Mouse (Mus musculus) A20 (cell line): ENCODE measurements at regions not wholly inside any gene's neighbourhood (a gene's known extent, or its start where the extent isn't known, plus 50 kb on each side); places are given as distances from the start of the nearest gene placed in this dataset.
A peak's percentile ranks its signal among the peaks of the same experiment; 100 is the strongest.
"Not testable (repeated sequence)": the region's sequence is repeated elsewhere in the genome, so short reads cannot be mapped to it uniquely, and the experiment has no call there.

ENCODE experiments used
- DNase-seq: peaks from one replicate; pipeline ENCODE4 v3.0.0-alpha.2; 2011; ENCODE audit warnings: low read depth, low spot score

DNA sequence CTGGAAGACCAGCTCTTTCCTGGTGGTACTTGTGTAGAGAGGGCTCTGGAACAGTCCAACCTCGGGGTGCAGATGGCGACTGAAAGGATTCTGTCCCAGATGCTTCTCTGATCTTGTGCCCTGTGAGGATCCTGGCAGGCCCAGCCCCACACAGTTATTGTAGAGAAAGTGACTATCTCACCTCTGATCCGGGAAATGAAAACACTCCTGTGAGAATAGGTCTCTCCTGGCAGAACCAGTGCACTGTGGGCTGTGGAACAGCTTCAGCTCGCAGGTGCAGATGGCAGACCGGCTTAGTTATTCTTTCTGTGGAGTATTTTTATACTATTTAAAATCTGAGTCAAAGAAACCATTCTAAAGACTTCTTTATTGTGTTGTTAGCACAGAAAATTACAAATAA, 742.1 kb upstream of the Marcks start:
- no peak for DNase-seq

- no peak for DNase-seq
Observed at GRCm38 (mm10) chr10:37873925-37874324, 735.2 kb upstream of the Marcks start.

DNA sequence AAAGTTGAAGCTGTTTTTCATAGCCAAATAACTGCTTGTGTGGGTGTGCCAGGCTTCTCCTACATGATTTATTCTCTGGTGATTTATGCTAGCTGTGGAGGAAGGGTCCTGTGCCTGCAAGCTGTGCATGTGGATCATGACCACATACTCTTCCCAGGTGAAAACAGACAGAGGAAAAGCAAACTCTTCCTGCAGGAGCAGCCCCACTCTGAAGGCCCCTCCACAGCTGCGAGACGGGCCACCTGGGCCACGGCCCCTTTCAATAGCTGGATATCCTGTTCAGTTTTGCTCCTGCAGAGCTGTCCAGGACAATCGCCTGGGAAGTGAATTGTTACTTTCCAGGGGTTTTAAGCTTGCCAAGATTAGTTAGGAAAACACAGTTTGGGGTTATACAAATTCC, 722.3 kb upstream of the Marcks start:
- DNase-seq, result no peak

- no peak for DNase-seq
Observed at GRCm38 (mm10) chr10:37849291-37849846, 710.6 kb upstream of the Marcks start.

- no peak for DNase-seq
Observed at GRCm38 (mm10) chr10:37842820-37843219, 704.1 kb upstream of the Marcks start.

DNA sequence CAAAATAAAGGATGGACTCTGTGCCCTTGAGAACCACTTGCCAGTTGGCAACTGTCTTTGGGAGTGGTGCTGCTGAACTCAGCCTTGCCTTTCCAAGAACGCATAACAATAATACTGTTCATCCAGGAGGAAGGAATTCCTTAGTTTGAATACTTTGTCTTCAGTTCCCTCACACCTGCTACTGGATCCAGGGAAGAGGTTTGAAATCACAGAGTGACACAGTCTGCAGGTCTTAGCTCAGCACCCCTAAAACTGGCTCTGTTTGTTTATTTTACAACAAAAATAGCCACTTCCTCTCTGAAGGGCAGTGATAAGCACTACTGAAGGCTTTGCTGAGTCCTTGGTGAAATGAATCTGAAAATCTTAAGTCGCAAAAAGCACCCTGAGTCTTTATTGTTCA, 703.1 kb upstream of the Marcks start:
- peak; percentile 48 for DNase-seq

- no peak for DNase-seq
Observed at GRCm38 (mm10) chr10:37837721-37838120, 699.0 kb upstream of the Marcks start.

DNA sequence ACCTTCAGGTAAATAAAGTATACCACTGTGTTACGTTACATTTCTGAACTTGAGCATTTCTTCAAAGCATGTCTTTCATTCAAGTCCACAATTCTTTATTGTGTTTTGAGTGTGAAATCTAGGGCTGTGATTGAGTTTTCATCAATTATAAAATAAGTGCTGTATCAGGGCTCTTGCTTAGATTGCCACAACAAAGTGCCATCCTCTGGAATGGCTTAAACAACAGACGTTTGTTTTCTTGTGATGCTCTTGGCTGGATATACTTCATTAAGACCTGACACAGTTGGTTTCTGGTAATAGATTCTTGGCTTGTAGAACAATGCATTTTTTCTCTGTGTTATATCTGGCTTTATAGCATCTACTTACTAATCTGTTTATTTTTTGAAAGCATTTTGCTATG, 674.3 kb upstream of the Marcks start:
- DNase-seq, result no peak

- no peak for DNase-seq
Observed at GRCm38 (mm10) chr10:37812405-37812851, 673.7 kb upstream of the Marcks start.

- no peak for DNase-seq
Observed at GRCm38 (mm10) chr10:37811789-37812188, 673.1 kb upstream of the Marcks start.

- no peak for DNase-seq
Observed at GRCm38 (mm10) chr10:37803225-37803805, 664.6 kb upstream of the Marcks start.

DNA sequence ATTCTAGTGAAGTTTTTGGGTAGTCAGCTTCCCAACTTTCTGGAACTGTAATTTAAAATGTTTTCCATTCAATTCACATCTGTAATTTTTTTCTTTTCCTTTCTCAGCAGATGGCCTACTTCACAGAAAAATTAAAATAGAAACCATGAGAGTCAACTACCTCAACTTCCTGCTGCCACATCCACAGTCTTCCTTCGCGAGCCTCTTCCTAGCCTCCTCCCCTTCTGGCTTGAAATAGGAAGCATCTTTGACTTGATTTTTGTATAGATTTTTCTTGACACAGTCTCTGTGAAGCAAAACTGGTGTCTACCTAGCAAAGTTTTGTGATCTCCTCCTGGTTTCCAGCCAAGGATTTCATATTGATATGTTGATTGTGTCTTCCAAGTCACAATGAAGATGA, 660.7 kb upstream of the Marcks start:
- no peak for DNase-seq

DNA sequence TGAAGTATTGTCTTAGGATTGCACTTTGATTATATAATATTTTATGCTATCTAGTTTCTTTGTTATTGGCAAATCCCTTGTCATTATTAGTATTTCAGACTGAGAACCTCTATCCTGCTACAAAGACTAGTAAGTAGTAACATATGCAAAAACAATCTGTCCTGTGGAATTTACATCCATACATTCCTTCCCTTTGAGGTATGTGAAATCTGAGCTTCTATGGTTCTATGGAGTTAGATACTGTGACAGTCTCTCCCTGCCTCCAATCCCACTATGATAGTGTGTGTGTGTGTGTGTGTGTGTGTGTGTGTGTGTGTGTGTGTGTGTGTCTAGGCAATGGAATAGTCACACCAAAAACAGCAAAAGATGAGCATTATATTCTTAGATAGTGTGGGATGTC, 659.6 kb upstream of the Marcks start:
- DNase-seq, result no peak

DNA sequence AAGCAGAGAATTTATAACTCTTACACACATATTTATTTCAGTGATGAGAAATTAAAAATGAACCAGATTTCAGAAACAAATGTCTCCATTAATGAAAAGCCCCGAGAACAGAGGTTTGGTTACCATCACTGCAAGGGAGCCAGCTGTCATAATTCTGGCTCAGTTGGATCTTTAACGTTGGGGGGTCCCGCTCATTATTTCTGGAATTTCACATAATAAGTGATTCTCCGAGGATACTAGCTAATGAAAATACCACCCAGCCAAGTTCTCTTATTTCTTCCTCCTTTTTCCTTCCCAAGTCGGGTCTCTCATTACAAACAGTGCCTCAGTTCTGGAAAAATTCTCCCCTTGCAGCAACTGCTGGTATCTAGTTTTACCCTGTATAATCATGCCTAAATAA, 659.0 kb upstream of the Marcks start:
- DNase-seq, result no peak

- DNase-seq, result peak; percentile 29
Observed at GRCm38 (mm10) chr10:37792878-37793277, 654.2 kb upstream of the Marcks start.

- no peak for DNase-seq
Observed at GRCm38 (mm10) chr10:37788049-37788448, 649.3 kb upstream of the Marcks start.

DNA sequence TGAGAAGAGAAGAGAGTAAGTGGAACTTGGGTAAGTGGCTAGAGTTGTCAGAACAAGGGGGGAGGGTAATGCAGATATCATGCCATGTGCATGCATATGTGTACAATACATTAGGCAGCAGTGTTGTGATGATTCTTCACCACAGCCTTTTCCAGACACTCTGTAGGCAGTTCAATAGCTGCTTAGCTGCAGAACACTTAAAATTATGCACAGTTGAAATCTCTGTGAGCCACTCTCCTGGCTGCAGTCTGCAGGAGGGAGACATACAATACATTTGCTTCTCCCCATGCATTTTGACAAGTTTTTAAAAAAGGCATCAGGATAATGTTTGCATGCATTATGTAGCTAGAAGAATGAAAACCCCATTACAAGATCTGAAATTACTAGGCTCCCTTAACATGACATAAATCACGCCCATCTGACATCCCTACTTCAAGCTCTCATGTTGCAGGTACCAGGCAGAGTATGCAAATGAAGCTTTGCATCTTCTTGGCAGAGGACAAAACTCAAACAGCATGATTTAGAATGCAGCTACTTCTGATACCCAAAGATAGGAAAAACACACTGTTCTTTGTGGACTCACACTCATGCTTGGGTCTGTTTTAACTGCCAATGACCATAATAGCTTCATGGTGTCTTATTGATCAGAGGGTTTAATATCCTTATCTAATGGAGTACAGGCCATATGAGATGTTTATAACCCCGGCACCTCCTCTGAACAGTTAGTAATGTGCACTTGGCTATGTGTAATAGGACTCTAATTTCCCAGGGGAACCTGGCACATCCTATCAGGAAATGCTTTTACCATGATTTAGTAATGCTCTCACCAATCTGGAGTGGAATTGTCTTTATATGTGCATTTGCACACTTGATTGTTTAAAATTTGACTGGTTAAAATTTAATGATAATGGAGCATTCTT, 640.9 kb upstream of the Marcks start:
- no peak for DNase-seq

DNA sequence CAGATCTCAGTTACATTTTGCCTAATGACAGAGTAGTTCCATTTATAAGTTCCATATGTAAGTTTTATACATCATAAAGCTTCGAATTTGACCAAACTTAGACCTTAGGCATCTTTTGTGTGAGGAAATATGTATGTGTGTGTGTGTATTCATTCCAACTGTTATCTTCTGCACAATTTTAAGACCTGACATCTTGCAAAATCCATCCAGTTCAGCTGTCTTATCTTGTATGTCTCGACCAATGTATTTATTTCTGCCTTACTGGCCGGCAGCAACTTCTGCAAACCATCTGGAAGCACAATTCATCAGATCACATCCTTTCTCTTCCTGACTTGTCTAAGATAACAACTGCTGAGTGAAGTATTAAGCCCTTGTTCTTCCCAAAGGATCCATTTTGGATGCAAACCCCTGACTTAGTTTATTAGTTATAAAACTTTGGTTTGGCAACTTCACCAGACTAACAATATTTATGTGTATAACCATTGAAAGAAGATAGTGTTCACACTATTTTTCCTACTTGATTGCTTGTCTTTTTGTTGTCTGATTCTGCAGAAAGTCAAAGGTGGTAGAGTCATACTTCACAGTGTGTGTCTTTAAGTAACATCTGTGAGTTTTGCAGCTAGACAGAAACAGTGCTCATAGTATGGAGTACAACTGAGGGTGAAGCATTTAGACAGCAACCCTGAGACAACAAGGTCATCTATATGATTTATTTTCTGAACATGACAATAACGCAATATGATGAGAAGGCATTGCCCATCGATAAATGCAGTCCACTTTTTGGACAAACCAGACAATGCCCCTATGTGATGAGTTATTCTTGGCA, 622.0 kb upstream of the Marcks start:
- no peak for DNase-seq

GRCm38 (mm10) chr10:37741581-37741980, 602.9 kb upstream of the Marcks start:
- no peak for DNase-seq

- no peak for DNase-seq
Observed at GRCm38 (mm10) chr10:37739024-37739423, 600.3 kb upstream of the Marcks start.

GRCm38 (mm10) chr10:37725609-37726008, 586.9 kb upstream of the Marcks start:
- no peak for DNase-seq

DNA sequence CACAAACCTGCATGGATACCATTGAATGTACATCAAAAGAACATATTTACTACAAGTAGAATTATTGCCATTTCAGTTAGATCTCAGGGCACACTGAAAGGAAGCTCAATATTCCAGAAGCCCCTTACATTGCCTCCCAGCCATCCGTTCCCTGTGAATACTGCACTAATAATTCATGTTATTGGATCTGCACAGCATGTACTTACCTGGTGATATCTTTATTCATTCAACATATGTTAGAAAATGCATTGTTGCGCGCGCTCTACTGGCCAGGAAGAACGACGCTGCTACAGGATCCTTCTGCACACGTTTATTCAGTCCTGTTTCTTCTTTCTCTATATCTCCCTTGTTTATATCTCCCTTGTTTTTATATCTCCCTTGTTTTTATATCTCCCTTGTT, 586.3 kb upstream of the Marcks start:
- DNase-seq, result not testable (repeated sequence)
